Mouse (Mus musculus) G1E (cell line): Measurements from ENCODE around the gene Gm10681. TPM values are rescaled to one million over a fixed set of nuclear protein-coding genes. Genes with fewer than 3 reads are reported as not detected.
"Not testable (repeated sequence)": the region's sequence is repeated elsewhere in the genome, so short reads cannot be mapped to it uniquely, and the experiment has no call there.

Source experiments
- ATAC-seq: 2 replicates; pipeline ENCODE4 v1.8.0; 2016; ENCODE audit warnings: mild to moderate bottlenecking; ENCODE audit not compliant: insufficient number of reproducible peaks, poor library complexity, low FRiP score, severe bottlenecking; ENCODE audit errors: extremely low read depth
- DNase-seq: peaks from one replicate; pipeline ENCODE4 v3.0.0; 2012; ENCODE audit warnings: low spot score
- H3K27me3 ChIP-seq: 2 replicates; pipeline ENCODE4 v1.6.1; 2012; ENCODE audit warnings: mild to moderate bottlenecking, low read length, inconsistent platforms; ENCODE audit not compliant: insufficient read depth
- H3K36me3 ChIP-seq: replicated peaks from 2 replicates; pipeline ENCODE3; 2012; ENCODE audit warnings: mild to moderate bottlenecking, inconsistent platforms
- H3K4me1 ChIP-seq: 2 replicates; pipeline ENCODE4 v1.6.1; 2012; ENCODE audit warnings: low read depth, low read length, inconsistent platforms, mixed read lengths; ENCODE audit not compliant: insufficient read depth
- H3K4me3 ChIP-seq: 2 replicates; pipeline ENCODE4 v1.5.1; 2012; ENCODE audit warnings: low read depth, mild to moderate bottlenecking, inconsistent platforms, low read length, moderate library complexity, mixed read lengths
- H3K9me3 ChIP-seq: replicated peaks from 2 replicates; pipeline ENCODE4 v1.6.1; 2012; ENCODE audit warnings: inconsistent platforms
- CTCF ChIP-seq: IDR thresholded peaks from 2 replicates; pipeline ENCODE4 v1.5.1; 2012; ENCODE audit warnings: low read depth, low read length, inconsistent platforms, mixed read lengths
- GATA1 ChIP-seq: IDR thresholded peaks from 2 replicates; pipeline ENCODE4 v1.6.1; 2012; ENCODE audit warnings: borderline replicate concordance, low read length, inconsistent platforms, mixed read lengths
- GATA2 ChIP-seq: IDR thresholded peaks from 2 replicates; pipeline ENCODE4 v1.6.1; 2012; ENCODE audit warnings: low read depth, low read length, inconsistent platforms, borderline replicate concordance
- POLR2AphosphoS5 ChIP-seq: IDR thresholded peaks from 2 replicates; pipeline ENCODE4 v1.6.1; 2012; ENCODE audit warnings: low read depth, low read length, inconsistent platforms; ENCODE audit not compliant: insufficient replicate concordance
- TAL1 ChIP-seq: conservative IDR thresholded peaks from 2 replicates; pipeline ENCODE4 v1.6.1; 2012; ENCODE audit warnings: low read depth, low read length, inconsistent platforms, mixed read lengths
- polyA plus RNA-seq: library from polyadenylated mRNA; stranded (reverse); fragments of >175 nt; gene quantifications from 2 replicates; pipeline ENCODE4 v1.2.3, GENCODE M21; 2012
- total RNA-seq, 2 experiments: library from RNA; stranded (forward) in 1 of 2; stranded (reverse) in 1 of 2; fragments of 200-1000 nt in 1 of 2; fragments of >200 nt in 1 of 2; fragmentation: Nextera tagmentation in 1 of 2; gene quantifications; 2 replicates each; pipeline ENCODE4 v1.2.3; 2014 to 2017

The Gm10681 gene
- total RNA-seq (2014; fragmentation: Nextera tagmentation) (not detected in 2 replicates), total RNA-seq (2017) (0.05 TPM in 1 of 2 replicates, not detected in the other), polyA plus RNA-seq (not detected in 2 replicates)

- Histone ChIP-seq H3K4me3 (no peak within 1 kb of the TSS), H3K4me1 (no peaks in the 10 kb centered on the region), H3K36me3 (no peaks in the 10 kb centered on the region), H3K27me3 (no peaks in the 10 kb centered on the region), H3K9me3 (peaks cover 4% of the 10 kb centered on the region; the same call in 1 of the 2 replicates)
- ATAC-seq (no peak), DNase-seq (no peak)
- no peak for TF ChIP-seq POLR2AphosphoS5
- no peak for TF ChIP-seq TAL1
- TF ChIP-seq GATA2, result no peak
- TF ChIP-seq CTCF, result no peak
- no peak for TF ChIP-seq GATA1
Measured at GRCm38 (mm10) chr3:98588707-98589106, at the start of gene Gm10681. Gm10681 (minus strand) TSS chr3:98588807.

- Histone ChIP-seq H3K9me3 (no peaks in the 10 kb centered on the region), H3K4me1 (no peaks in the 10 kb centered on the region), H3K27me3 (no peaks in the 10 kb centered on the region), H3K4me3 (no peak overlapping the region), H3K36me3 (no peaks in the 10 kb centered on the region)
- ATAC-seq (no peak), DNase-seq (no peak)
- TF ChIP-seq GATA2 (no peak), CTCF (no peak), TAL1 (no peak), POLR2AphosphoS5 (no peak), GATA1 (no peak)
Measured at GRCm38 (mm10) chr3:98635145-98635544, 46.5 kb upstream of the Gm10681 start.

GRCm38 (mm10) chr3:98630152-98630551 lies 41.5 kb upstream of the Gm10681 start, which contains the start of gene Hsd3b5:
Hsd3b5 (minus strand) TSS chr3:98630252.
- DNase-seq (no peak), ATAC-seq (no peak)
- Histone ChIP-seq H3K4me1 (no peaks in the 10 kb centered on the region), H3K27me3 (no peaks in the 10 kb centered on the region), H3K9me3 (peaks cover 2% of the 10 kb centered on the region; the same call in 1 of the 2 replicates), H3K36me3 (no peaks in the 10 kb centered on the region), H3K4me3 (no peak within 1 kb of the TSS)
- no peak for TF ChIP-seq TAL1
- TF ChIP-seq CTCF, result no peak
- TF ChIP-seq GATA1, result no peak

- ATAC-seq, result no peak
Measured at GRCm38 (mm10) chr3:98629633-98630032, 41.0 kb upstream of the Gm10681 start.

GRCm38 (mm10) chr3:98616786-98617185 lies 28.2 kb upstream of the Gm10681 start:
- H3K4me1 ChIP-seq, H3K36me3 ChIP-seq, H3K27me3 ChIP-seq, ATAC-seq, H3K4me3 ChIP-seq, DNase-seq: not testable (repeated sequence)
- H3K9me3 ChIP-seq, result peaks cover 15% of the 10 kb centered on the region

More at GRCm38 (mm10) chr3:98629633-98630032, 41.0 kb upstream of the Gm10681 start:
- no peaks in the 10 kb centered on the region for H3K27me3 ChIP-seq
- TF ChIP-seq GATA1 (no peak), CTCF (no peak), TAL1 (no peak), POLR2AphosphoS5 (no peak), GATA2 (no peak)
- H3K4me1 ChIP-seq, result no peaks in the 10 kb centered on the region
- no peak overlapping the region for H3K4me3 ChIP-seq
- peaks cover 2% of the 10 kb centered on the region; the same call in 1 of the 2 replicates for H3K9me3 ChIP-seq
- DNase-seq, result no peak
- H3K36me3 ChIP-seq, result no peaks in the 10 kb centered on the region

GRCm38 (mm10) chr3:98616244-98616643 lies 27.6 kb upstream of the Gm10681 start:
- not testable (repeated sequence) for H3K27me3 ChIP-seq, ATAC-seq, H3K36me3 ChIP-seq, H3K4me3 ChIP-seq, DNase-seq, H3K4me1 ChIP-seq
- H3K9me3 ChIP-seq, result peaks cover 15% of the 10 kb centered on the region

- H3K4me3 ChIP-seq, H3K27me3 ChIP-seq, ATAC-seq, H3K4me1 ChIP-seq, H3K36me3 ChIP-seq, DNase-seq: not testable (repeated sequence)
- H3K9me3 ChIP-seq, result peaks cover 16% of the 10 kb centered on the region
Measured at GRCm38 (mm10) chr3:98614406-98614927, 25.9 kb upstream of the Gm10681 start.
